Mouse (Mus musculus): ENCODE measurements around the gene Smarca2. TPM values are rescaled to one million over a fixed set of nuclear protein-coding genes. Genes with fewer than 3 reads are reported as not detected.

Gene Smarca2
- 71.3 and 79.7 TPM in 2 replicates for total RNA-seq (2014; rRNA removed)
- 22.5 and 23.9 TPM in 2 replicates for polyA plus RNA-seq (2012; rRNA removed)

GRCm38 (mm10) chr19:26604755-26605300 is at the start of gene Smarca2:
Gene Smarca2, plus strand, starts transcription at chr19:26605050.
- TF ChIP-seq POLR2A (IDR thresholded peaks at IDR 0.05; ENCODE audit: extremely low read depth, insufficient read depth, low read length) (peak; percentile 82), CTCF (IDR thresholded peaks at IDR 0.05; ENCODE audit: low read depth, low read length) (no peak)
- H3K27ac ChIP-seq (replicated peaks; ENCODE audit: insufficient read depth, low read depth, low read length), result peak within 1 kb of the TSS; percentile 97
- under 1% methylated on average over 45 of the region's 45 CpGs for WGBS
- peak within 1 kb of the TSS; percentile 94 for H3K9ac ChIP-seq (ENCODE audit: low read depth, low read length)
- no peaks in the 10 kb centered on the region for H3K36me3 ChIP-seq (ENCODE audit: control insufficient read depth, insufficient read depth, low read length)
- no peaks in the 10 kb centered on the region for H3K27me3 ChIP-seq (ENCODE audit: control insufficient read depth, insufficient read depth, low read length)
- peak within 1 kb of the TSS; percentile 85 for H3K4me3 ChIP-seq (ENCODE audit: insufficient read depth, low read depth, low read length)
- H3K4me1 ChIP-seq (ENCODE audit: control insufficient read depth, insufficient read depth, low read length), result peaks cover 5% of the 10 kb centered on the region
- H3K79me2 ChIP-seq (ENCODE audit: control insufficient read depth, insufficient read depth, low read length), result peaks cover 7% of the 10 kb centered on the region; the same call in 1 of the 2 replicates
- DNase-seq (ENCODE audit: extremely low read depth, low read depth, low spot score), result peak; percentile 89

DNA sequence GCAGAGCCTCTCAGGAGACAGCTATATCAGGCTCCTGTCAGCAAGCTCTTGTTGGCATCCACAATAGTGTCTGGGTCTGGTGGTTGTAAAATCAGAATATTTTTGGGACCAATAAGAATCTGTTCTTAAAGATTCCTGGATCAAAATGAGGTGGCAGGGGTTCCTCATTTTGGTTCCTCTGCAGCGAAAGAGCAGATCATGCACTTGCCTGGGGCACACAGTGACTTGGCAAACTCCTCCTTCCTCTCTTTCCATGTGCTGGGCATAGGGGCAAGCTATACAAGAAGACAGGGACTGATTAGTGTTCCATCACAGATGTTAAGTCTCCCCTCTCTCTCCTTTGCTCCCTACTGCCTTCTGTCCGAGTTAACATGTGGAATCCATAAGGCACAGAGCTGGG is 40.0 kb upstream of the Smarca2 start:
- whole genome bisulfite sequencing, result 77% methylated on average over 2 of the region's 2 CpGs
- Histone ChIP-seq H3K36me3 (ENCODE audit: control insufficient read depth, insufficient read depth, low read length) (no peaks in the 10 kb centered on the region), H3K79me2 (ENCODE audit: control insufficient read depth, insufficient read depth, low read length) (no peaks in the 10 kb centered on the region), H3K4me1 (ENCODE audit: control insufficient read depth, insufficient read depth, low read length) (no peaks in the 10 kb centered on the region), H3K9ac (ENCODE audit: low read depth, low read length) (no peak overlapping the region), H3K4me3 (ENCODE audit: insufficient read depth, low read depth, low read length) (no peak overlapping the region), H3K27ac (replicated peaks; ENCODE audit: insufficient read depth, low read depth, low read length) (no peak overlapping the region), H3K27me3 (ENCODE audit: control insufficient read depth, insufficient read depth, low read length) (no peaks in the 10 kb centered on the region)
- DNase-seq (ENCODE audit: extremely low read depth, low read depth, low spot score), result no peak
- TF ChIP-seq POLR2A (IDR thresholded peaks at IDR 0.05; ENCODE audit: extremely low read depth, insufficient read depth, low read length), result no peak
- no peak for TF ChIP-seq CTCF (IDR thresholded peaks at IDR 0.05; ENCODE audit: low read depth, low read length)

DNA sequence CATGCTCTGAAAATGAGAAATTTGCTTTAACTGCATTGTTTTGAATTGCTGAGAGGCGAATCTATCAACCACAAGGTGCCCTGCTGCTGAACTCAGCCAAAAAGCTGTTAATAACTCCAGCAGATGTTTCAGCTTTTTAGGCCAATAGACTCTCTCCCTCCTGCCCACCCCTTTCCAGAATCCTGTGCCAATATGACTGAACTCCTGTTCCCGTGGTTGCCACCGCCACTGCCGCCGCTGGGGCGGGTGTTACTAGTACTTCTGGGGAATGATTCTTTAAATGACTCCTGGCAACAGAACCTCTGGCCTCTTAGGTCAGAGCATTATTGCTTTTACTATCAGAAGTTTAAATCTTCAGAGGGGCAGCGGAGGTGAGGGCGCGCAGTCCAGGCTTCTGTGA is 38.7 kb upstream of the Smarca2 start:
- no peaks in the 10 kb centered on the region for H3K36me3 ChIP-seq (ENCODE audit: control insufficient read depth, insufficient read depth, low read length)
- no peak for TF ChIP-seq POLR2A (IDR thresholded peaks at IDR 0.05; ENCODE audit: extremely low read depth, insufficient read depth, low read length)
- 81% methylated on average over 9 of the region's 9 CpGs for WGBS
- H3K4me1 ChIP-seq (ENCODE audit: control insufficient read depth, insufficient read depth, low read length), result no peaks in the 10 kb centered on the region
- no peak overlapping the region for H3K9ac ChIP-seq (ENCODE audit: low read depth, low read length)
- H3K79me2 ChIP-seq (ENCODE audit: control insufficient read depth, insufficient read depth, low read length), result no peaks in the 10 kb centered on the region
- no peaks in the 10 kb centered on the region for H3K27me3 ChIP-seq (ENCODE audit: control insufficient read depth, insufficient read depth, low read length)
- peak; percentile 30 for DNase-seq (ENCODE audit: extremely low read depth, low read depth, low spot score)
- H3K4me3 ChIP-seq (ENCODE audit: insufficient read depth, low read depth, low read length), result no peak overlapping the region
- no peak overlapping the region for H3K27ac ChIP-seq (replicated peaks; ENCODE audit: insufficient read depth, low read depth, low read length)

- no peak overlapping the region for H3K4me3 ChIP-seq (ENCODE audit: insufficient read depth, low read depth, low read length)
- 85% methylated on average over 5 of the region's 5 CpGs for WGBS
- no peak overlapping the region for H3K9ac ChIP-seq (ENCODE audit: low read depth, low read length)
- no peaks in the 10 kb centered on the region for H3K36me3 ChIP-seq (ENCODE audit: control insufficient read depth, insufficient read depth, low read length)
- H3K27me3 ChIP-seq (ENCODE audit: control insufficient read depth, insufficient read depth, low read length), result no peaks in the 10 kb centered on the region
- TF ChIP-seq CTCF (IDR thresholded peaks at IDR 0.05; ENCODE audit: low read depth, low read length), result no peak
- H3K79me2 ChIP-seq (ENCODE audit: control insufficient read depth, insufficient read depth, low read length), result no peaks in the 10 kb centered on the region
- no peak overlapping the region for H3K27ac ChIP-seq (replicated peaks; ENCODE audit: insufficient read depth, low read depth, low read length)
- no peaks in the 10 kb centered on the region for H3K4me1 ChIP-seq (ENCODE audit: control insufficient read depth, insufficient read depth, low read length)
- DNase-seq (ENCODE audit: extremely low read depth, low read depth, low spot score), result no peak
Measured at GRCm38 (mm10) chr19:26568236-26568635, 36.6 kb upstream of the Smarca2 start.

DNA sequence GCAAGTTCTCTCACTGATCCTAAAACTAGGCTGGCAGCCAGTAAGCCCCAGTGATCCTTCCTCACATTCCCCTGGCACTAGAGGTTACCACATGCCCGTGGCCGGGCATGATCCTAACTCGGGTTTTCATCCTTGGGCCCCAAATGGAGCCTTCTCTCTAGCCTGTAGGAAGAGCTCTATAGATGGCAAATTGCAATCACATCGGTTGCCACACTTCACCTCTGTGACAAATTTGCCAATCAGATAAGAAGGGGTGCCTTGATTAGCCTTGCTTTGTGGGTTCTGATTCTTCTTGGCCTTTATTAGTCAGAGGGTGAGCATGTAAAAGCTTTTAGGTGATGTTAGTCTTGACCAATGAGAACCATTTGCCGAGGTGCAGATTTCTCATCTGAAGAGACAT is 35.9 kb upstream of the Smarca2 start:
- Histone ChIP-seq H3K27ac (replicated peaks; ENCODE audit: insufficient read depth, low read depth, low read length) (no peak overlapping the region), H3K36me3 (ENCODE audit: control insufficient read depth, insufficient read depth, low read length) (no peaks in the 10 kb centered on the region), H3K9ac (ENCODE audit: low read depth, low read length) (no peak overlapping the region), H3K79me2 (ENCODE audit: control insufficient read depth, insufficient read depth, low read length) (no peaks in the 10 kb centered on the region), H3K4me3 (ENCODE audit: insufficient read depth, low read depth, low read length) (no peak overlapping the region), H3K27me3 (ENCODE audit: control insufficient read depth, insufficient read depth, low read length) (no peaks in the 10 kb centered on the region), H3K4me1 (ENCODE audit: control insufficient read depth, insufficient read depth, low read length) (no peaks in the 10 kb centered on the region)
- DNase-seq (ENCODE audit: extremely low read depth, low read depth, low spot score), result no peak
- TF ChIP-seq CTCF (IDR thresholded peaks at IDR 0.05; ENCODE audit: low read depth, low read length) (no peak), POLR2A (IDR thresholded peaks at IDR 0.05; ENCODE audit: extremely low read depth, insufficient read depth, low read length) (no peak)
- WGBS, result 90% methylated on average over 5 of the region's 5 CpGs

- Histone ChIP-seq H3K79me2 (ENCODE audit: control insufficient read depth, insufficient read depth, low read length) (no peaks in the 10 kb centered on the region), H3K4me1 (ENCODE audit: control insufficient read depth, insufficient read depth, low read length) (no peaks in the 10 kb centered on the region), H3K4me3 (ENCODE audit: insufficient read depth, low read depth, low read length) (no peak overlapping the region), H3K27ac (replicated peaks; ENCODE audit: insufficient read depth, low read depth, low read length) (no peak overlapping the region), H3K36me3 (ENCODE audit: control insufficient read depth, insufficient read depth, low read length) (no peaks in the 10 kb centered on the region), H3K27me3 (ENCODE audit: control insufficient read depth, insufficient read depth, low read length) (no peaks in the 10 kb centered on the region), H3K9ac (ENCODE audit: low read depth, low read length) (no peak overlapping the region)
- DNase-seq (ENCODE audit: extremely low read depth, low read depth, low spot score), result no peak
- TF ChIP-seq CTCF (IDR thresholded peaks at IDR 0.05; ENCODE audit: low read depth, low read length), result no peak
- TF ChIP-seq POLR2A (IDR thresholded peaks at IDR 0.05; ENCODE audit: extremely low read depth, insufficient read depth, low read length), result no peak
- WGBS, result 90% methylated on average over 1 of the region's 1 CpGs
Measured at GRCm38 (mm10) chr19:26569461-26569860, 35.4 kb upstream of the Smarca2 start.
